Mouse (Mus musculus) ES-Bruce4 (cell line): ENCODE measurements around the gene Stoml2.

Experiments
- CTCF ChIP-seq: IDR thresholded peaks from one replicate; pipeline ENCODE4 v1.8.1; 2011; ENCODE audit warnings: low read depth, low read length
- EP300 ChIP-seq: IDR thresholded peaks from 2 replicates; pipeline ENCODE4 v1.6.1; 2011; ENCODE audit warnings: low read depth, low read length; ENCODE audit not compliant: insufficient read depth
- POLR2A ChIP-seq: IDR thresholded peaks from one replicate; pipeline ENCODE4 v1.8.1; 2011; ENCODE audit warnings: low read length; ENCODE audit not compliant: insufficient read depth

DNA sequence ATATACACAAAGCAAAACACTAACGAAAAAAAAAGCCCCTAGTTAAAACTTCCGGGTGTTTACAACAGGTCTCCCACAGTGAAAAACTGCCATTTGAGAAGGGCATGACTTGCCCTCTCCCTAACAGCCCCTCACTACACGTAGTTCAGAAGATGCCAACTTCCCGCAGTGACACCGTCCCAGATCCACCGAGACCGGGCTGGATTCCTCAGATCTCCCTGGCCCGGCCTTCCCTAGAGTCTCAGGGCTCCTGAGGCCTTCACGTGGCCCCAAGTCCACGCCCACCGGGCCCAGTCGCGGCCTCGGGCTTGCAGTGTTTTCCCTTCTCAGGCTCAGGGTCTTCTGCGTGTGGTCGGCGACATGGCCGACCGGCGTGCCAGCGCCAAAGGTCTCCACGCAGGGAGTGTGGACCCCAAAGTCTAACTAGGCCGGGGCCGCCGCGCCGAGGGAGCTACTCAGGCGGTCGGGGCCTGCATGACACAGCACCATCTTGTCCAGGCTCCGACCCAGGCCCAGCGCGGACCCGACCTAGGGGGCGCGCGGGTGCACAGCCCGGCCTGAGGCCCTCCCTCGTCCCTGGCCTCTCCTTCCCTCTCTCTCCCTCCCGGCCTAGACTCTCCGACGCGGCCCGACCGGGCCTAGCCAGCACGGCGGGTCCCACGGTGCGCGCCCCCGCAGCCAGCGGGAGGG, 31.9 kb downstream of the Stoml2 start:
- TF ChIP-seq CTCF (peak; percentile 8), EP300 (no peak), POLR2A (no peak)
